Mouse (Mus musculus) erythroblast, embryonic 14.5 days (primary cell): Measurements from ENCODE around the gene Cnpy1.

Source experiments
- GATA1 ChIP-seq: IDR thresholded peaks from 2 replicates; pipeline ENCODE4 v1.6.1; 2012; ENCODE audit warnings: low read length, inconsistent platforms, mixed read lengths
- TAL1 ChIP-seq: IDR thresholded peaks from 3 replicates; pipeline ENCODE4 v1.6.1; 2012; ENCODE audit warnings: low read length, inconsistent platforms, mixed read lengths

GRCm38 (mm10) chr5:28241423-28241822 lies 4.2 kb downstream of the Cnpy1 start:
- TF ChIP-seq GATA1 (no peak), TAL1 (no peak)
